ENCODE assay signal across 15 mouse cellular contexts in the genomic region with DNA sequence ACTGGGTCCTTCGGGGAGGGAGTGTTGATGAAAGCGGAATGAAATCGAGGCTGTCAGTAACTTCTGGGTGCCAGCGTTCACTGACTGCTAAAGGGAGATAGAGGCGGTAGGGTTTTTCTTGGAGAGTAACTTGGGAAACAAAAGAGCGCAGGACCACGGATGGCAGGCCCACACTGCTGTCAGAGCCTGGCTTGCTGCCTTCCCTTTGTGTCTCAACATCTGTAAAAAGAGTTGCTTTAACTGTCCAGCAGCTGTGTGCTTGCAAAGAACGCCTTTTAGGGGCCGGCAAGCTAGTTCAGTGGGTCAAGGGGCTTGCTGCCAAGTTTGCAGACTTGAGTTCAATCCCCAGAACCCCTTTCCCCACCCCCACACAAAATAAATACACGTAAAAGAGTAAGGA. TPM values are rescaled to one million over a fixed set of nuclear protein-coding genes. Genes with fewer than 3 reads are reported as not detected.
DNase-seq lines count a peak whose midpoint lies in the region; ATAC-seq and TF ChIP-seq lines count a peak whose summit lies in the region.
"Had no signal": no experiment of that assay in that cellular context is flagged by ENCODE, and none has a peak within 500 bp of the region (broad histone marks: within the 10 kb centered on the region; RNA-seq: fewer than 3 reads in every experiment).

No protein-coding gene starts in this region.

- peaks cover 88% of the 10 kb centered on the region for H3K27me3 ChIP-seq in lung, postnatal 0 days (replicated peaks; ENCODE audit: insufficient read depth, low read length)
- H3K27me3 ChIP-seq in limb, embryonic 10.5 days (ENCODE audit: low read depth, poor library complexity, severe bottlenecking), result peaks cover 87% of the 10 kb centered on the region
- H3K27me3 ChIP-seq in midbrain, embryonic 16.5 days (ENCODE audit: control insufficient read depth, insufficient read depth, low read depth, low read length), result peaks cover 34% of the 10 kb centered on the region

- peak; percentile 14; the same call in 1 of the 2 replicates for ATAC-seq in lung, postnatal 0 days
- ATAC-seq in midbrain, embryonic 16.5 days, result no peak

- no peak overlapping the region for H3K4me2 ChIP-seq in lung, postnatal 0 days (replicated peaks; ENCODE audit: low read depth, low read length)
- H3K4me2 ChIP-seq in midbrain, embryonic 16.5 days (ENCODE audit: low read length), result peak overlapping the region; percentile 77
- H3K4me2 ChIP-seq: embryonic facial prominence, embryonic 12.5 days had no signal

- H3K36me3 ChIP-seq in lung, postnatal 0 days (ENCODE audit: insufficient read depth, low read length), result no peaks in the 10 kb centered on the region
- peaks cover 63% of the 10 kb centered on the region for H3K36me3 ChIP-seq in limb, embryonic 10.5 days
- H3K36me3 ChIP-seq in midbrain, embryonic 16.5 days (ENCODE audit: control insufficient read depth, insufficient read depth, low read length), result no peaks in the 10 kb centered on the region
- H3K36me3 ChIP-seq: embryonic facial prominence, embryonic 12.5 days had no signal

- H3K9ac ChIP-seq in lung, postnatal 0 days (replicated peaks; ENCODE audit: low read depth), result no peak overlapping the region
- peak overlapping the region; percentile 8; the same call in 1 of the 2 replicates for H3K9ac ChIP-seq in midbrain, embryonic 16.5 days (ENCODE audit: low read depth, low read length)
- H3K9ac ChIP-seq: embryonic facial prominence, embryonic 12.5 days had no signal

- 2% methylated on average over 10 of the region's 10 CpGs for WGBS in lung, postnatal 0 days
- WGBS in lung, adult 2 months, result 5% methylated on average over 10 of the region's 10 CpGs
- WGBS in limb, embryonic 10.5 days, result 6% methylated on average over 10 of the region's 10 CpGs
- WGBS in midbrain, embryonic 16.5 days, result 8% methylated on average over 10 of the region's 10 CpGs

- TF ChIP-seq EP300 in lung, postnatal 0 days (IDR thresholded peaks at IDR 0.05), result no peak

- H3K27ac ChIP-seq in lung, postnatal 0 days (ENCODE audit: low read length), result no peak overlapping the region
- H3K27ac ChIP-seq in limb, embryonic 10.5 days, result 0 out of 2 replicates have a peak overlapping the region, but pooled peaks have one; percentile 11
- H3K27ac ChIP-seq in midbrain, embryonic 16.5 days (ENCODE audit: low read length), result peak overlapping the region; percentile 12
- H3K27ac ChIP-seq: embryonic facial prominence, embryonic 12.5 days had no signal

- H3K4me3 ChIP-seq in lung, postnatal 0 days (ENCODE audit: low read depth, low read length), result no peak overlapping the region
- no peak overlapping the region for H3K4me3 ChIP-seq in lung, adult 2 months (replicated peaks; ENCODE audit: extremely low read depth, low read depth, low read length)
- H3K4me3 ChIP-seq in limb, embryonic 10.5 days, result no peak overlapping the region
- peak overlapping the region; percentile 57; the same call in 1 of the 2 replicates for H3K4me3 ChIP-seq in midbrain, embryonic 16.5 days (ENCODE audit: low read depth, low read length)
- H3K4me3 ChIP-seq: embryonic facial prominence, embryonic 12.5 days; myocyte had no signal

- H3K4me1 ChIP-seq in lung, postnatal 0 days (ENCODE audit: insufficient read depth, low read depth, low read length), result no peaks in the 10 kb centered on the region
- H3K4me1 ChIP-seq in lung, adult 2 months (ENCODE audit: control insufficient read depth, insufficient read depth, low read length), result no peaks in the 10 kb centered on the region
- peaks cover 58% of the 10 kb centered on the region for H3K4me1 ChIP-seq in limb, embryonic 10.5 days
- peaks cover 3% of the 10 kb centered on the region for H3K4me1 ChIP-seq in midbrain, embryonic 16.5 days (ENCODE audit: control insufficient read depth, insufficient read depth, low read length)

- DNase-seq in gastrocnemius, postnatal 10 days, result peak; percentile 28
- no peak for DNase-seq in gastrocnemius, adult 8-10 months (ENCODE audit: low spot score in 2 of 2)
- DNase-seq in lung, postnatal 0 days (ENCODE audit: low spot score), result peak; percentile 47
- DNase-seq in lung, adult 2 months, result no peak
- no peak for DNase-seq in limb, embryonic 10.5 days (ENCODE audit: low spot score)
- DNase-seq in T-cell, adult 2 months (ENCODE audit: low spot score), result no peak
- no peak for DNase-seq in urinary bladder, postnatal 14 days (ENCODE audit: low spot score)
- DNase-seq: cerebellum, adult 18-20 months; kidney, adult 2 months; right cerebral cortex, postnatal 25 days had no signal

- no peaks in the 10 kb centered on the region for H3K9me3 ChIP-seq in lung, postnatal 0 days (ENCODE audit: low read length)
- no peaks in the 10 kb centered on the region for H3K9me3 ChIP-seq in limb, embryonic 10.5 days (replicated peaks)
- no peaks in the 10 kb centered on the region for H3K9me3 ChIP-seq in midbrain, embryonic 16.5 days (replicated peaks; ENCODE audit: control insufficient read depth, low read length, poor library complexity, severe bottlenecking)
- H3K9me3 ChIP-seq: embryonic facial prominence, embryonic 12.5 days had no signal

- no peak for TF ChIP-seq POLR2A in lung, adult 2 months (IDR thresholded peaks at IDR 0.05; ENCODE audit: borderline replicate concordance, extremely low read depth, low read depth, low read length)

- TF ChIP-seq CTCF in lung, postnatal 0 days (IDR thresholded peaks at IDR 0.05), result no peak
- TF ChIP-seq CTCF in lung, adult 2 months (IDR thresholded peaks at IDR 0.05; ENCODE audit: insufficient read depth, low read length), result no peak

RNA-seq across cellular contexts. Expression of gene Lhx2, which starts 20.1 kb away (rescaled TPM):
- 1 to 10 TPM in 1 of 2 experiments, under 1 TPM in 1; 0.59 to 1.2 TPM for total RNA-seq in gastrocnemius, postnatal 10 days (2021)
- under 1 TPM in 3 of 4 experiments, not detected in 1; 0.09 to 0.32 (median 0.15) TPM for total RNA-seq in gastrocnemius, adult 8-10 months (2022)
- not detected in 2 replicates for polyA plus RNA-seq in lung, postnatal 0 days (2015; fragmentation: Nextera tagmentation; extraction: Ambion mirVana)
- not detected in 2 replicates for polyA plus RNA-seq in lung, adult 2 months (2012; rRNA removed)
- 33.7 and 48.4 TPM in 2 replicates for polyA plus RNA-seq in limb, embryonic 10.5 days (2016; fragmentation: Nextera tagmentation; extraction: Ambion mirVana)
- 37.1 and 44.3 TPM in 2 replicates for polyA plus RNA-seq in midbrain, embryonic 16.5 days (2015; fragmentation: Nextera tagmentation; extraction: Ambion mirVana)
- total RNA-seq: granulocyte monocyte progenitor cell, adult 5-6 weeks had no signal
- polyA plus RNA-seq: heart, postnatal 0 days had no signal

Comparison
In these comparisons a context has a peak if more than half of its experiments do, and no peak if none do; other contexts are left out.
1. DNase-seq: peak in gastrocnemius, postnatal 10 days (single experiment) and lung, postnatal 0 days (single experiment); none in gastrocnemius, adult 8-10 months (0 of 2), lung, adult 2 months (single experiment), limb, embryonic 10.5 days (single experiment), T-cell, adult 2 months (single experiment) and urinary bladder, postnatal 14 days (single experiment).
2. RNA of gene Lhx2, which starts 20.1 kb away (polyA plus RNA-seq): 37.1 to 44.3 TPM in midbrain, embryonic 16.5 days and 33.7 to 48.4 TPM in limb, embryonic 10.5 days; not detected in lung, adult 2 months and not detected in lung, postnatal 0 days; every median in the first group is over 10 times any median in the second.